Mouse (Mus musculus) spleen, adult 2 months (tissue): ENCODE data around the gene Txndc16.

Source experiments
- CTCF ChIP-seq: fragments of 200-500 bp; IDR thresholded peaks from 2 replicates; pipeline ENCODE4 v1.5.1; 2011; ENCODE audit warnings: mild to moderate bottlenecking, inconsistent platforms; ENCODE audit not compliant: insufficient read depth, insufficient read length, insufficient replicate concordance; ENCODE audit errors: extremely low read depth
- POLR2A ChIP-seq: fragments of 200-500 bp; IDR thresholded peaks from 2 replicates; pipeline ENCODE4 v1.6.1; 2011; ENCODE audit warnings: low read depth, low read length, inconsistent platforms

DNA sequence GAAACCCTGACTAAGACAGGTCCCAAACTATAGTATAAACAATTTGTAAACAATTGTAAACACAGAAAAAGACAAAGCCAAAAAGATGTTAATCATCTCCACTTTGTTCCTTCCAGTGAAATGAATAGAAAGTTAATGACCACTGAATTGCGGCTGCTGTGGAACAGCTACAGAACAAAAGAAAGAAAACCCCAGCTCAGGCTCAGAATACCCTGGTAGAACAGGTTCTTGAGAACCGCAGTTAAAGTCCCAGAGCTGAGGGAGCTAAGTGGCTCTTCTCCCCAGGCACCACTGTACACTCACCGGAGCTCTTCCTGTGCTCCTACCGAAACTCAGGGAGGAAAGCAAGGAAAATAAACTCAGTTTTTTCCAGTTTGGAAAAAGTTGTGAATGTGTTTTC lies 9.4 kb downstream of the Txndc16 start:
- TF ChIP-seq POLR2A = no peak
- TF ChIP-seq CTCF = no peak
